Mouse (Mus musculus): Measurements from ENCODE around the gene Pbx2.

DNA sequence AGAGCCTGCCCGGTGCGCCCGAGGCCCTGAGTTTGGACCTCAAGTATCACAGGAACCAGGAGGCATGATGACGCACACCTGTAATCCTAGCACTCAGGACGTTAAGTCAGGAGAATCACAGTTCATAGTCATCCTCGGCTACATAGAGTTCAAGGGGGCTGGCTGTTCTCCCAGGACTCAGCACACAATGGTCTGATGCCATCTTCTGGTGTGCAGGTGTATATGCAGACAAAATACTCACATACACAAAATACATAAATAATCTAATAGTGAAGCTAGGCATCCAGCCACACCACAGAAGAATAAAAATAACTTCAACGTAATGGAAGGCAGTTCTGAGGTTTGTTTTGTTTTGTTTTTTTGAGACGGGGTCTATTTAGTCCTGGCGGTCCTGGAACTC lies 32.1 kb downstream of the Pbx2 start:
- TF ChIP-seq CTCF (IDR thresholded peaks at IDR 0.05; ENCODE audit: insufficient read depth, low read depth, low read length), result no peak
- TF ChIP-seq POLR2A (IDR thresholded peaks at IDR 0.05; ENCODE audit: insufficient read depth, low read depth, low read length), result no peak
